Mouse (Mus musculus) midbrain, embryonic 11.5 days (tissue): ENCODE data around the gene Phf1. TPM values are rescaled to one million over a fixed set of nuclear protein-coding genes. Genes with fewer than 3 reads are reported as not detected.

Source experiments
- ATAC-seq: fragments of 200-750 bp; cut with Nextera tagmentation; 2 replicates; pipeline ENCODE4 v1.8.0; 2017; ENCODE audit warnings: moderate TSS enrichment, moderate library complexity; ENCODE audit not compliant: low FRiP score
- DNase-seq: peaks from one replicate; pipeline ENCODE4 v3.0.0; 2015; ENCODE audit warnings: low spot score; ENCODE audit errors: missing footprints
- H3K27ac ChIP-seq: fragments of 300-500 bp; sonication (generic); 2 replicates; pipeline ENCODE4 v1.5.1; 2014; ENCODE audit warnings: low read depth, low read length
- H3K27me3 ChIP-seq: fragments of 300-500 bp; sonication (generic); 2 replicates; pipeline ENCODE4 v1.6.1; 2014; ENCODE audit warnings: mild to moderate bottlenecking, low read length, moderate library complexity, mixed read lengths; ENCODE audit not compliant: control insufficient read depth, insufficient read depth
- H3K36me3 ChIP-seq: fragments of 300-500 bp; sonication (generic); 2 replicates; pipeline ENCODE4 v1.6.1; 2014; ENCODE audit warnings: mild to moderate bottlenecking, low read length, moderate library complexity, mixed read lengths; ENCODE audit not compliant: control insufficient read depth, insufficient read depth
- H3K4me1 ChIP-seq: fragments of 300-500 bp; sonication (generic); 2 replicates; pipeline ENCODE4 v1.6.1; 2014; ENCODE audit warnings: low read length; ENCODE audit not compliant: control insufficient read depth, insufficient read depth
- H3K4me2 ChIP-seq: fragments of 300-500 bp; sonication (generic); 2 replicates; pipeline ENCODE4 v1.6.1; 2014; ENCODE audit warnings: mild to moderate bottlenecking, moderate library complexity
- H3K4me3 ChIP-seq: fragments of 300-500 bp; sonication (generic); 2 replicates; pipeline ENCODE4 v1.5.1; 2014; ENCODE audit warnings: low read depth, low read length
- H3K9ac ChIP-seq: fragments of 300-500 bp; sonication (generic); 2 replicates; pipeline ENCODE4 v1.6.1; 2014; ENCODE audit warnings: low read length
- H3K9me3 ChIP-seq: fragments of 300-500 bp; sonication (generic); 2 replicates; pipeline ENCODE4 v1.6.1; 2016; ENCODE audit warnings: low read length; ENCODE audit not compliant: control insufficient read depth
- WGBS: fragments of 180-500 bp; shearing (Covaris S2); extraction: QIAGEN DNeasy Blood & Tissue Kit; methylation state at CpG from one replicate; pipeline ENCODE4 v1.1.7; 2014; 5-methylcytosine and 5-hydroxymethylcytosine counted together
- polyA plus RNA-seq: library from polyadenylated mRNA; unstranded; fragments of >200 nt; fragmentation: Nextera tagmentation; extraction: Ambion mirVana; gene quantifications from 2 replicates; pipeline ENCODE4 v1.2.1, GENCODE M21; 2014

The Phf1 gene
- polyA plus RNA-seq: 3.6 and 3.7 TPM in 2 replicates

DNA sequence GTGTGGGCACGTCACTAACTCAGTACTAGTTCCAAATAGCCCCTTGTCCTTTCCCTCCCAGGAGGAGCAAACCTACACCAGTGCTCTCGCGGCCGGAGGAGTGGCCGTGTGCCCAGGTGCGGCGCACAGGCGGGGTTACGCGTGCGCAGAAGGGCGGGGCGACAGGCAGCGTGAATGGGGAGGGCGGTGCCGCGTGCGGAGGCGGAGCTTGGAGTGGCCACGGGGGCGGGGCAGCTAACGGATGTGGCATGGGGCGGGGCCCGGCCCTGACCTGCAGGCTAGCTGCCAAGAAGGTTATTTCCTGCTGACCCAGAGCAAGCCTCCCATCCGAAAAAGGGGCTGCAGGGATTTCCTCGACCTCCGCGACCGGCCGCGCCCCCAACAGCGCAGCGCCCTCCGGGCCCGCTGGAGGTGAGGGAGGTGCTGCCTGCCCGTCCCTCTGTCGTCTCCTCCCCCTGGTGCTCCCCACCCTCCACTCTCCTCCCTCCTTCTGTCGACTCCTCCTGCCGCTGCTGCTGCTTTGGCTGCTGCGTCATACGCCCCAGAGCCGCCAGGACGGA, at the start of gene Phf1:
Gene Phf1 (plus strand): TSS at position 214 of the 560 bp plus-strand sequence.
- peaks cover 4% of the 10 kb centered on the region for H3K36me3 ChIP-seq
- no peaks in the 10 kb centered on the region for H3K27me3 ChIP-seq
- H3K9me3 ChIP-seq: no peaks in the 10 kb centered on the region
- peak within 1 kb of the TSS; percentile 55 for H3K4me3 ChIP-seq
- peaks cover 15% of the 10 kb centered on the region for H3K4me1 ChIP-seq
- no peak within 1 kb of the TSS; the same call in 1 of the 2 replicates for H3K27ac ChIP-seq
- peak within 1 kb of the TSS; percentile 64 for H3K9ac ChIP-seq
- under 1% methylated on average over 34 of the region's 43 CpGs for WGBS
- DNase-seq (peak; percentile 99), ATAC-seq (peak; percentile 83)
- peak within 1 kb of the TSS; percentile 61 for H3K4me2 ChIP-seq

GRCm38 (mm10) chr17:26883585-26883984, 49.3 kb upstream of the Phf1 start:
- Histone ChIP-seq H3K9me3 (no peaks in the 10 kb centered on the region), H3K36me3 (no peaks in the 10 kb centered on the region; the same call in 1 of the 2 replicates), H3K4me3 (no peak overlapping the region), H3K4me1 (no peaks in the 10 kb centered on the region), H3K9ac (no peak overlapping the region), H3K27ac (no peak overlapping the region), H3K4me2 (no peak overlapping the region), H3K27me3 (peaks cover 2% of the 10 kb centered on the region; the same call in 1 of the 2 replicates)
- 65% methylated on average over 6 of the region's 6 CpGs for WGBS
- ATAC-seq (no peak), DNase-seq (no peak)

- H3K27me3 ChIP-seq: peaks cover 2% of the 10 kb centered on the region; the same call in 1 of the 2 replicates
- DNase-seq: peak; percentile 97
- peak; percentile 58 for ATAC-seq
- H3K4me3 ChIP-seq: no peak overlapping the region
- H3K36me3 ChIP-seq: no peaks in the 10 kb centered on the region; the same call in 1 of the 2 replicates
- no peak overlapping the region for H3K27ac ChIP-seq
- no peaks in the 10 kb centered on the region for H3K4me1 ChIP-seq
- WGBS: 25% methylated on average over 25 of the region's 25 CpGs
- H3K4me2 ChIP-seq: peak overlapping the region; percentile 44
- H3K9me3 ChIP-seq: no peaks in the 10 kb centered on the region
- H3K9ac ChIP-seq: no peak overlapping the region
Observed at GRCm38 (mm10) chr17:26884995-26885926, 47.6 kb upstream of the Phf1 start.

DNA sequence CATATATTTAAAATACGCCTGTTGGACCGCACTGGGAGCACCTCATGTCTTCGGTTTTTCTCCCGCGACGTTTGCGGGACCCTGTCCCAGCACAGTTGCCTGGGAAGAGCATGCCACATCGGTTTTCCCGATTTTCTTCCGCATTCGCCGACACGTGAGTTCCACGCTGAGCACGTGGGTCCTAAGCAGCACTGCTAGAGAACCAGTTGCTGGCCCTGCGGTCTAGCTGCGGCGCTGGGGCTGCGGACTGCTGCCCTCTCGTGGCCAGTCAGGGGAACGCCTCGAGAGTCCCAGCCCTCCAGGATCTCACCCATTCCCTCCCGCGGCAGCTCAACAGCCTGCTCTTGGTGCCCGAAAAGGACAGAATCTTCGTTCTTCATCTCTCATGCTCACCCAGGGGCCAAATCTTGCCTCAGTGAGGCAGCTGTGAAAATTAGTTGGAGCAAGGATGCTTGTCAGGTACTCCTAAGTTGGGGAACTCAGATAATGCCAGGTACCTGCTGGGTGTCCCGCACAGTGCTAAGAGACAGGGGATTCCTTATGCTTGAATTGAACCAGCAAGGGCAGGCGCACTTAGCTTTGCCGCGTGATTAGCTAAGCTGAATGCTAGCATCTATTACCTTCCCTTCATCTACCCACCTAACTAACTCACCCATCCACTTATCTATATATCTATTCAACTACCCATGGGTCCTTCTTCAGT, 46.7 kb upstream of the Phf1 start:
- Histone ChIP-seq H3K36me3 (no peaks in the 10 kb centered on the region; the same call in 1 of the 2 replicates), H3K27ac (no peak overlapping the region), H3K4me1 (no peaks in the 10 kb centered on the region), H3K4me2 (peak overlapping the region; percentile 44), H3K4me3 (peak overlapping the region; percentile 23), H3K9ac (no peak overlapping the region), H3K9me3 (no peaks in the 10 kb centered on the region), H3K27me3 (peaks cover 2% of the 10 kb centered on the region; the same call in 1 of the 2 replicates)
- 10% methylated on average over 30 of the region's 30 CpGs for WGBS
- peak; percentile 78 for ATAC-seq
- peak; percentile 99 for DNase-seq

- Histone ChIP-seq H3K9ac (no peak overlapping the region), H3K9me3 (no peaks in the 10 kb centered on the region), H3K27me3 (peaks cover 2% of the 10 kb centered on the region; the same call in 1 of the 2 replicates), H3K36me3 (no peaks in the 10 kb centered on the region), H3K4me2 (no peak overlapping the region), H3K27ac (no peak overlapping the region), H3K4me3 (no peak overlapping the region), H3K4me1 (0 out of 2 replicates have a peak, but pooled peaks cover 2% of the 10 kb centered on the region)
- no peak for ATAC-seq
- no peak for DNase-seq
- 38% methylated on average over 3 of the region's 3 CpGs for WGBS
Observed at GRCm38 (mm10) chr17:26887926-26888325, 44.9 kb upstream of the Phf1 start.

DNA sequence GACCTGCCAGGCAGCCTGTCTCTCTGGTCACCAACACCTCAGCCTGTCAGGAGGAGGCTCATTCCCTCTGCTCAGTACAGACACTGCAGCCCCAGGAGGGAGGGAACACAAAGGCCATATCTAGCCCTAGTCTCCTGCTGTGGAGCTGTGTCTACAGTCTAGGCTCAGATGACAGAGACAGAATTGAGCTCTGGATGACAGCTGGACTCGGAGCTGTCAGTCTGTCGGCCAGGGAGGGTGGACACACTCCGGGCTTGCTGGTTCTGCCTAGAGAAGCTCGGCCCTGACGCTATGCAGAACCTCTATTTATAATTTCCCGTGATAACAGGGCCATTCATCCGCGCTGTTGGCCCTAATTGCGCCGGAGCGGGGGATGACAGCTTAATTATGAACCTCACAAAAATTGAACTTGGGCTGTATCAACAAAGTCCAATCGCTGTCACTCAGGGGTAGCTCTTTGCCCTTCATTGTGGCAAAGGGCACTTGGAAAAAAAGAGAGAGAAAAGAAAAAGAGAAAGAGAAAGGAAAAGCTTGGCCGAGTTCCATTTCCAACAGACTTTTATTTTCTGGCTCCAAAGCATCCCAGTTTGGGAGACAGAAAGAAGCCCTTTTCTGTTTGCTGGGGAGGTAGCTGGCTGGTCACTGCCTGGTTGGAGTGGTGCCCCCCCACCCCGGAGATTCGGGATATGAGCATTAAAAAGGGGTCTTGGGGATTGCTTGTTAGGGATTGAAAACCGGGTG, 40.0 kb upstream of the Phf1 start:
- H3K4me2 ChIP-seq: no peak overlapping the region
- no peak overlapping the region for H3K27ac ChIP-seq

DNA sequence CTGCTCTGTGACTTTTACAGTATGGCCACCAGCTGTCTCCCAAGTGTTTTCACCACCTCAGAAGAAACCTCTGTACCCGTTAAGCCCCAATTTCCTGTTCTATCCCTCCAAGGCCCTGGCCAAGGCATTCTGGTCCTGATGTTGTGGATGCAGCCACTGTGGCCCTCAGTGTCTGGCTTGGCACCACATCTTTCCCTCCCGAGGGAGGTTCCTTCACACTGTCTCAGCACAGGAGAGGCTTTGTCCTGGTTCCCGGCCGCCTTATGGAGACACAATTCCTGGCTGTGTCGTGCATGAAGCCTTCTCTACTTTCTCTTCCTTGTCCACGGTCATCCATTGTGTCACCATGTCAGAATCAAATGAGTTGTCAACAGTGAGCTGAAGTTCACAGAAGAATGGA, 39.4 kb upstream of the Phf1 start:
- Histone ChIP-seq H3K4me3 (no peak overlapping the region), H3K36me3 (no peaks in the 10 kb centered on the region), H3K27ac (no peak overlapping the region), H3K4me1 (0 out of 2 replicates have a peak, but pooled peaks cover 2% of the 10 kb centered on the region), H3K9ac (no peak overlapping the region), H3K4me2 (no peak overlapping the region), H3K27me3 (no peaks in the 10 kb centered on the region), H3K9me3 (no peaks in the 10 kb centered on the region)
- no peak for DNase-seq
- no peak for ATAC-seq
- 69% methylated on average over 6 of the region's 6 CpGs for WGBS

More for the DNA sequence above, 40.0 kb upstream of the Phf1 start:
- 65% methylated on average over 16 of the region's 16 CpGs for WGBS
- Histone ChIP-seq H3K36me3 (no peaks in the 10 kb centered on the region), H3K9me3 (no peaks in the 10 kb centered on the region), H3K4me3 (no peak overlapping the region), H3K27me3 (no peaks in the 10 kb centered on the region), H3K4me1 (0 out of 2 replicates have a peak, but pooled peaks cover 2% of the 10 kb centered on the region), H3K9ac (no peak overlapping the region)
- ATAC-seq: no peak
- no peak for DNase-seq

- Histone ChIP-seq H3K4me1 (0 out of 2 replicates have a peak, but pooled peaks cover 2% of the 10 kb centered on the region), H3K27me3 (no peaks in the 10 kb centered on the region), H3K36me3 (no peaks in the 10 kb centered on the region), H3K27ac (no peak overlapping the region), H3K4me3 (no peak overlapping the region), H3K4me2 (no peak overlapping the region), H3K9ac (no peak overlapping the region), H3K9me3 (no peaks in the 10 kb centered on the region)
- ATAC-seq: no peak
- DNase-seq: no peak
- 91% methylated on average over 6 of the region's 6 CpGs for WGBS
Observed at GRCm38 (mm10) chr17:26894342-26894741, 38.5 kb upstream of the Phf1 start.
